Mouse (Mus musculus) kidney, postnatal 10 days (tissue): ENCODE measurements around the gene Mien1.
A peak's percentile ranks its signal among the peaks of the same experiment; 100 is the strongest.

ENCODE experiments used
- DNase-seq: peaks from one replicate; pipeline ENCODE4 v3.0.0; 2021; ENCODE audit warnings: mixed read lengths

Mien1 gene

DNA sequence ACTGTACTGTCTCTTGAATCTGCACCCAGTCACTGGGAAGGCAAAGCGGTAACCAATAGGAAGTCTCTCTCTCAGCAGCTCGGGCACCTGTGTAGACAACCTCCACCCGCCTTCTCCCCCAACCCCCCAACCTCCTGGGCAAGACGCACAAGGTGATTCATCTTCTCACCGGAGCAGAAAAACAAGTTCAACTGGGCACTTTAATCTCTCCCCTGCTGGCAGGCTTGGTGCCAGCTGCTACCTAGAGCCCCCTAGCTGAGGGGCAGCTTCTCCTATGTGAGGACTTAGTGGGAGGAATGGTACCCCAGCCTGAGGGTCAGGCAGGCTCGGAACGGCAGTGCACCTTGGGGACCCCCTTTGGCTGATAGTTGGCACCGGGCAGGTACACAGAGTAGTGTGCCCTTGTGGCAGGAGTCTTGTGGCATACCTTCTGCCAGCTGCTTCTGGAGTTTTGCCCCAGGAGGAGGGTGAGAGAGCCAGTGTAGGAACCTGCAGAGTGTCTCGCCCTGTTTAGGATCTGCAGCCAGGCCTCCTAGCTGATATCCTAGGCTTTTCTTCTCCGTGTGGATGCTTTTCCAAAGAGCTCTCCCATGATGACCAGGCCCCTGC is 19.7 kb downstream of the Mien1 start:
- DNase-seq = peak; percentile 69

DNA sequence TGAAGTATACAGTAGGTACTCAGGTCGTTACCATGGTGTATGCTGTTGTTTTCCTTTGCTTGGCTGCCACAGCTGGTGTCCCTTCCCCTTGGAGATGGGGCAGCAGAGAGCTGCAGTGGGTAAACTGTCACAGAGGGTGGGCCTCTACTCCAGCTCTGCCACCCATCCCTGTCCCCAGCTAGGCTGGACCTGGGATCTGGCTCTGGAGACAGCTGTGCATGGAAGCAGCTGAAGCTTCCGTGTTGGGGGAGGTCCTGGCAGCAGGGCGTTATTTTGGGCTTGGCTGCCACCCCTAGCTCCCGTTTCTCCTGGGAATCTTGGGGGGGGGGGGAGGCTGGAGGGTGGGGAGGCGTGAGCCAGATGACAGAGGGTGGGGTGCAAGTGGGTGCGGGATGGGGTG is 20.5 kb downstream of the Mien1 start:
- DNase-seq = no peak

DNA sequence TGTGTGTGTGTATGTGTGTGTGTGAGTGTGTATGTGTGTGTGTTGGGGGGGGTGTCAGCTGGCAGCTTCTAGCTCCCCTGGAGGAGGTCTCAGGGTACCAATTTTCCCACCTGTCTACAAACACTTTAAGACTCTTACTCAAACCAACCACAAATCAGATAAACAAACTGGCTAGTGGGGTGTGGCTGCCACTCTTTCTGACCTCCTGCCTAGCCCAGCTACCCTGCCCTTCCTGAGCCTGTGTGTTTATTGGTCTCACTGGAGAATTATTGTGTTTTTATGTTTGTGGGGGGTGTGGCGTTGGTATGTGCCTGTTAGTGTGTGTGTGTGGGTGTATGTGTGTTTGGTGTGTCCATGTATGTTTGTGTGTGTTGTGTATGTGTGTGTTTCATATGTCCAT is 21.7 kb downstream of the Mien1 start:
- DNase-seq = no peak

GRCm38 (mm10) chr11:98414162-98414561 is 24.6 kb downstream of the Mien1 start:
- DNase-seq = no peak

DNA sequence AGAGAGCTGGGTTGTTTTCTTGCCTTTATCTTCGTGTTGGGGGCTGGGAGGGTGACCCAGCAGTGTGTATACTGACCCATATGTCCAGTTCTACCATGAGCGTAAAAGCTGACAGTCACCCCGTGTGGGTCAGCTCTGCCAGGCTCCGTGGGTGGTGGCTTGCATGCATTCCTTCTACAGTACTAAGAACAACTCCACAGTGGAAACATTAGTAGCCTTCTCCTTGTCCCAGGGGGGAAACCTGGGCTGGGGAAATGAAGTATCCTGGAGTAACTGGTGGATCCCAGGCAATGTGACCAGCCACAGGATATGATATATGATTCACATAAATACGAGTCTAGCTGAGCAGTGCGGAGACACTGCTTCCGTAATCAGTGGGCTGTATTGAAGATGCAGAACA is 25.1 kb downstream of the Mien1 start:
- DNase-seq = no peak

- peak; percentile 75 for DNase-seq
These were observed 25.9 kb downstream of the Mien1 start for GRCm38 (mm10) chr11:98412797-98413301.

- peak; percentile 94 for DNase-seq
These were observed 26.5 kb downstream of the Mien1 start, which contains the start of gene Erbb2 for GRCm38 (mm10) chr11:98412273-98412796. Gene Erbb2, plus strand, starts transcription at chr11:98412470.

DNA sequence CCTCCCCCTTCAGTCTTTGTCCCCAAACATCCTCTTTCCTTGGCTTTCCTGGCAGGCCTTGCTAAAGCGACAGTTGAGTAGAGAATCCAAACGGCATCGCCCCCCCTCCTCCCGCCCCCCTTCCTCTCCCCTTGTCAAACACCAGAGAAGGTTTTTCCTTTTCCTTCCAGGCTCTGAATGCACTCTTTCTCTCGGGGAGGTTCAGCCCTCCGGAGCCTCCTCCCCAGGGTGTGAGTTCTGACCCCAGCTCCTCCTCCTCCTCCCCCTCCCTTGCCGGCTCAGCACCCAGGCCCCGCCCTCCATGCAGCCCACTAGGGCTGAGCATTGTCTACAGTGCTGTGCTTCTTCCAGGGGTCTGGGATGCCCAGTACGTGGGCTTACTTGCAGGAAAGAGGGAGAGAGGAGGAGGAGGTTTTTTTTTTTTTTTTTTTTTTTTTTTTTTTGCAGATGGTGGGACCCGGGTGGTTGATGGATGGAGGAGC is 29.4 kb downstream of the Mien1 start:
- DNase-seq = peak; percentile 82

DNA sequence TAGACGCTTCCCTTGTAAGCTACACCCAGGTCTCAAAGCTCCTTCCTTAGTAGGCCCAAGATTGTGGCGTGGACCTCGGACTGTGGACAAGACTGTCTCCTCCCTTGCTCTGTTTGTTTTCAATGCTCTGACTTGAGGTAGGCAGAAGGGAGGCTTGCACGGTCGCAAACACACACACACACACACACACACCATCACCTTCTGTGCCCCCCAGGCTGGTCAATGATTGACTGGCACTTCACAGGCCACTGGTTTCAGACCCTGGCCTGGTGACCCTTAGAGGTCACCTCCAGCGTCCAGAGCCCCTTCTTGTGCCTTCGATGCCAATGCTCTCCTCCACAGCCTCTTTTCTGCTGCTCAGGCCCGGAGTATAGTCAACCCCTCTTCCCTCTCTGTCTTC is 29.9 kb downstream of the Mien1 start:
- peak; percentile 86 for DNase-seq

DNA sequence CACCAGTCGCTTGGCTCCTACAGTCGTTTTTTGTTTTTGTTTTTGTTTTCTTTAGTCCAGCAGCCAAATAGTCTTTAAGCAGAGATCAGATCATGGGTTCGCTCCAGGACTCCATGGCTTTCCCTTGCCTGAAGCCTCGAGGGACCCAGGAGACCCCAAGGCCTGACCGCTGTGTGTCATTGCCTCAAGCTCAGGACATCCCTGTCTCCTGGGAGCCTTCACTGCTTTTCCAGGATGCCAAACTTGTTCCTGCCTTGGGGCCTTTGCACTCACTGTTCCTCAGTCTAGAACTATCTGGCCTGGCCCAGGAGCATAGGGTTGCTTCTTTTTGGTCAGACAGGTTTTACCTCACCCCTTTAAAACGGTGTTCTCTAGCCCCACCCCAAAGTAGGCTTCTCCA is 32.2 kb downstream of the Mien1 start:
- DNase-seq = peak; percentile 48

- peak; percentile 64 for DNase-seq
These were observed 38.0 kb downstream of the Mien1 start for GRCm38 (mm10) chr11:98400816-98401215.

DNA sequence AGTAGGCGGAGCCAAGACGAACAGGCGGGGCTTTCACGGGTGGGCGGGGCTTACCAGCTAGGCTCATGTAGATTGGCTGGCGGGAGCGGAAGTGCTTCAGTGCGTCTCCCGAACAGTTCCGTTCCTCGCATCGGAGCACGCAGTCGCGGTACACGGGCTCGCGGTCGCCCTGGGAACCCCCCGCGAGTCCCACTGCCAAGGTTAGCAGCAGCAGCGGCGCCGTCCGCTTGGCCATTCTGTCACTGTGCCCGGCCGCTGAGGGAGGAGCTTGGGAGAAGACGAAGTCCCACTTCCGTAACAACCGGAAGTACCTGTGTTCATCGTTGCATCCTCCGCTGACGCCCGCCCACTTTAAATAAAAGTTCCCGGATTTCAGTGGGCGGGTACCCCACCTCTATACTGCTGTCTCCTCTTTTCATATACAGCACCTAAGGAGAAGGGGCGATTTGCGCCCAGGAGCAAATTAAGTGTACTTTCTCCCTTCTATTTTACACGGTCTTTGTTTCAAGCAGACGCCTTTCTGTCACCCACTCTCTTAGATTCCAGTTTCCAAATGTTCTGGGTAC is 38.5 kb downstream of the Mien1 start, which contains the start of gene Pgap3:
Gene Pgap3, minus strand, starts transcription at position 330 of the 566 bp plus-strand sequence.
- peak; percentile 95 for DNase-seq

DNA sequence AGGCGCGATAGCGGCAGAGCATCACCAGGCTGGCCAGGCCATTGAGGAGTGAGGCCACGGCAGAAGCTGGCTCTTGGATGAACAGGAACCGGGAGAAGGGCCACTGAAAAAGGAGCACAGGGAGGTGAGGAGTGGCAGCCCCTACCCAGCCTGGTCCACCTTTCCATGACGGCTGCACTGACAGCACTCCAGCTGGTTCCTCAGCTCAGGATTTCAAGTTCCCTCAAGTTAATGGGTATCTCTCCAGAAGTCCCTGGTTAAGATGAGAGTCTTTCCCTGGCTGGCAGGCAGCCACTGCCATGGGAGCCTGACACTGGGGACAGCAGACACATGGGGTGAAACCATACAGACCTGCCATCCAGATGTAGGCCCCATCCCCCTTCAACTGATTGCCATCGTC is 40.8 kb downstream of the Mien1 start:
- DNase-seq = no peak

DNA sequence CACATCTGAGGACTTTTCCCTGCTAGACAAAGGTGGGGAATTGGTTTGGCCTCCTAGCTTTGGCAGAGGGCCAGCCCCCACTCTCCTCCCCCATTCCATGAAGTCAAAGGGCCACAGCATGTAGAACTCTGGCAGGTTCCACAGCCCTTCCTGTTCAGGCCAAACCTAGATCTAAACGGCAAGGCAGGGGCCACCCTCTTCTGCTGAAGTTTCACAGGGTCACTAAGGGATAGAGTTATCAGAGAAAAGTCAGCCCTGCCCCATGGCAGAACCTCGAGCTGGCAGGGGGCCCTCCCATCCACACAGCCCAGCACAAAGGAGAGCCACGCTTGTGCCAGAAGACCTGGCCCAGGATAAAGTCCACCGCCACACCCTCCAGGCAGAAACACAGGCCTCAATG is 43.8 kb downstream of the Mien1 start:
- peak; percentile 81 for DNase-seq

GRCm38 (mm10) chr11:98394301-98394700 is 44.5 kb downstream of the Mien1 start:
- DNase-seq = peak; percentile 47

GRCm38 (mm10) chr11:98393317-98393716 is 45.5 kb downstream of the Mien1 start:
- DNase-seq = peak; percentile 67

GRCm38 (mm10) chr11:98392645-98393044 is 46.1 kb downstream of the Mien1 start:
- no peak for DNase-seq

GRCm38 (mm10) chr11:98392034-98392433 is 46.8 kb downstream of the Mien1 start:
- no peak for DNase-seq

GRCm38 (mm10) chr11:98390141-98390540 is 48.6 kb downstream of the Mien1 start:
- no peak for DNase-seq

DNA sequence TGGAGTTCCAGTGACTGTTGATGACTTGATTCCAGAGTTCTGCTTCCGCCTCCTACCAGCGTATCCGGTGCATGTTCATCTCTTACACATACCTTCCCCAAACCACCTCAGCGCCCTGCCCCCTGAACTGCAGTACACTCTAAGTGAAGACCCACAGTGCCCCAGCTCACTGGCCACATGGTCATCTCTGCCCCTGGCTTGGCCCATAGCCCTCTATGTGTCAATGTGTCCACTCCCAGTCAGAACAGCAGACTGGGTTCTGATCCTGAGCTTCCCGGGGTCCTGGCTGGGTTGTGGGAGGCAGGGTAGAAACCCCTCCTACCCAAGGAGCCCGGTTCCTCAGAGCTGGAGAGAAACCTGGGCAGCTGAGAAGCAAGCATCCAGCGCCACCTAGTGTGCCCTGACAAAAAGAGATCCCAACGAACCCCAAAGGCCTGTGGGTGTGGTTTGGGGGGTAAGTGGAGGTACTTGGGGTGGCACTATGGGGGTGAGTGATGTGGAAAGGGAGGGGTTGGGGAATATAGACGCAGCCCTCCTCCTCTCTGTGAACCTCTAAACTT is 49.5 kb downstream of the Mien1 start:
- DNase-seq = peak; percentile 79

DNA sequence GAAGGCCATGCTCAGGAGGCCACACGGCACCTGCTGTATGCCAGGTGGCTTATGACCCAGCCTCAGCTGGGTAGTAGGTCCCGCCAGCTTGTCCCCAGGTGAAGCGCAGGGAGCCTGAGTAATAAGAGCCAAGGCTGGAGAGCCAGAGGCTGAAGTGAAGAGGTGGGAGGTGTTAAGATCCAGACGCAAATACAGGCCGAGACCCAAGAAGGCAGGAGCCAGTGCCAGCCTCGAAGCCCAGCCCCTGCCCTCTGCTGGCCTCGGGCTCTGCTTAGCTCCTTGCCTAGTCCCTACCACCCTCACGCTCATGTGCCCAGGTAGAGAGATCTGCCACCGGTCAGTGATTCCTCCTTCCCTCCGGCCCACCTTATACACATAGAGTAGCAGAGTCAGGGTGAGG is 50.5 kb downstream of the Mien1 start:
- DNase-seq = no peak
